Mouse (Mus musculus) stomach, embryonic 15.5 days (tissue): ENCODE results near the gene Adgrf1. TPM values are rescaled to one million over a fixed set of nuclear protein-coding genes. Genes with fewer than 3 reads are reported as not detected.

Experiments
- ATAC-seq: fragments of 200-750 bp; cut with Nextera tagmentation; 2 replicates; pipeline ENCODE4 v1.8.0; 2017; ENCODE audit warnings: low read depth, moderate number of reproducible peaks, moderate TSS enrichment; ENCODE audit not compliant: insufficient read depth, low FRiP score
- H3K27ac ChIP-seq: fragments of 300-500 bp; sonication (generic); 2 replicates; pipeline ENCODE4 v1.5.1; 2015; ENCODE audit warnings: mild to moderate bottlenecking, inconsistent platforms
- H3K27me3 ChIP-seq: fragments of 300-500 bp; sonication (generic); replicated peaks from 2 replicates; pipeline ENCODE4 v1.6.1; 2015; ENCODE audit warnings: inconsistent platforms
- H3K36me3 ChIP-seq: fragments of 300-500 bp; sonication (generic); 2 replicates; pipeline ENCODE4 v1.6.1; 2015; ENCODE audit warnings: inconsistent platforms
- H3K4me1 ChIP-seq: fragments of 300-500 bp; sonication (generic); 2 replicates; pipeline ENCODE4 v1.6.1; 2015; ENCODE audit warnings: inconsistent platforms
- H3K4me2 ChIP-seq: fragments of 300-500 bp; sonication (generic); 2 replicates; pipeline ENCODE4 v1.6.1; 2015; ENCODE audit warnings: mild to moderate bottlenecking, inconsistent platforms
- H3K4me3 ChIP-seq: fragments of 300-500 bp; sonication (generic); replicated peaks from 2 replicates; pipeline ENCODE4 v1.5.1; 2015; ENCODE audit warnings: inconsistent platforms
- H3K9ac ChIP-seq: fragments of 300-500 bp; sonication (generic); 2 replicates; pipeline ENCODE4 v1.6.1; 2015; ENCODE audit warnings: inconsistent platforms
- H3K9me3 ChIP-seq: fragments of 300-500 bp; sonication (generic); 2 replicates; pipeline ENCODE4 v1.6.1; 2016; ENCODE audit warnings: inconsistent platforms
- WGBS: fragments of 180-500 bp; shearing (Covaris S2); methylation state at CpG from one replicate; pipeline ENCODE4 v1.1.7; 2015; 5-methylcytosine and 5-hydroxymethylcytosine counted together
- polyA plus RNA-seq: library from polyadenylated mRNA; unstranded; fragments of >200 nt; fragmentation: Nextera tagmentation; extraction: Ambion mirVana; gene quantifications from 2 replicates; pipeline ENCODE4 v1.2.1, GENCODE M21; 2015

Adgrf1 gene
- polyA plus RNA-seq, 1 experiment from 2014 or later, result 0.05 TPM

DNA sequence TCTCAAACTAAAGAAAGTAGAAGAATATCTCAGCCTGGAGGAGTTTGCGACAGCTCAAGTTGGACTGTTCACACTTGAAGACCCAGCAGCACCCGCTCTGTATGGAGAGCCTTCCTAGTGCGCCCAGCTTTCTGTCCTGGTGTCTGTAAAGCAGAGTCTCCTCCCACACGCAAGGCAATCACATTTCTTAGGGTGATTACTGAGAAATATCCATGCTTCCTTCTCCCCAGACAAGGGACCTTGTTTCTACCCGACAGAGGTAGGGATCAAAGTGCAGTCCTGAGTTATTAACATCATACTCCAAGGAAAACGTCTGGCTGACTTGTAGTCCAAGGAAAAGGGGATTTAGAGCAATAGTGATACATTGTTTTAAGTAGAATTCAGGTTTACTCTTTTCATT lies 6.1 kb downstream of the Adgrf1 start:
- WGBS, result 71% methylated on average over 6 of the region's 6 CpGs
- no peaks in the 10 kb centered on the region for H3K9me3 ChIP-seq
- no peaks in the 10 kb centered on the region for H3K36me3 ChIP-seq
- H3K4me2 ChIP-seq, result no peak overlapping the region
- H3K27me3 ChIP-seq, result no peaks in the 10 kb centered on the region
- ATAC-seq, result no peak
- no peak overlapping the region for H3K27ac ChIP-seq
- no peaks in the 10 kb centered on the region for H3K4me1 ChIP-seq
- no peak overlapping the region for H3K9ac ChIP-seq
- no peak overlapping the region for H3K4me3 ChIP-seq

DNA sequence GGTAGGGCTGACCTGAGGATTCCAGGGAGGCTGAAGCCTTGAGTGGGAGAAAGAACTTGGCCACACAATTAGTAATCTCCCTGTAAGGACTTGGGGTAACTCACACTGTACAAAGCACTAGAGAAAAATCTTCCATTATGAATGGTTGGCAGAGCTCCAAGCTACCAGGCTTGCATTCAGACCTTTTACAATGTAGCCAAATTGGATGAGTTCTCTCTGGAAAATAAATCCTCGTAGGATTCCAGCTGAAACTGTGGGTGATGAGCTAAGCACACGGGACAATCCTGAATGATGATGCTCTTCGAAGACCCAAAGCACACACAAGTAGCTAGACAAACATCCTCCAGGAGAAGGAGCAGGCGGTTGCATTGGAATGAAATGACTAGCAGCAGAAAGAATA lies 7.1 kb downstream of the Adgrf1 start:
- Histone ChIP-seq H3K27me3 (no peaks in the 10 kb centered on the region), H3K4me3 (no peak overlapping the region), H3K9me3 (no peaks in the 10 kb centered on the region), H3K9ac (no peak overlapping the region), H3K4me1 (no peaks in the 10 kb centered on the region), H3K27ac (no peak overlapping the region), H3K4me2 (no peak overlapping the region), H3K36me3 (no peaks in the 10 kb centered on the region)
- WGBS, result 42% methylated on average over 4 of the region's 4 CpGs
- no peak for ATAC-seq

DNA sequence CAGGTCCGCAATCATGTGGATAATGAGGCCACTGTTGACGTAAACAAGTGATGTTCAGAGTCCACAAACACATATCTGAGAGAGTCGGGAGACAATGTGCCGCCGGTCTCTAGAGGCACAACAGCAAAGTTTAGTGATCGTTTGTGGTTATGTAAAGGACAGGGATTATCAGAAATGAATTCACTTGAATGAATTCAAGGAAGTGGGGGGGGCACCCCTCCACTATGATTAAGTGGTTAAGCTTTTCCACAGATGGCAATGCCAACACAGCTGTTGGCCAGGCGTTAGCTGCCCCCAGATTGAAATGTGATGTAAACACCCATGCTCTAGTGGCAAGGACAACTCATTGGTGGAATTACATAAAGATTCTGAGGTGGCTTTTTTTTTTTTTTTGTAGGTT lies 9.5 kb downstream of the Adgrf1 start:
- no peaks in the 10 kb centered on the region for H3K4me1 ChIP-seq
- ATAC-seq, result no peak
- H3K36me3 ChIP-seq, result no peaks in the 10 kb centered on the region
- WGBS, result 69% methylated on average over 7 of the region's 7 CpGs
- H3K9ac ChIP-seq, result no peak overlapping the region
- no peak overlapping the region for H3K27ac ChIP-seq
- no peak overlapping the region for H3K4me3 ChIP-seq
- H3K27me3 ChIP-seq, result no peaks in the 10 kb centered on the region
- no peak overlapping the region for H3K4me2 ChIP-seq
- no peaks in the 10 kb centered on the region for H3K9me3 ChIP-seq

GRCm38 (mm10) chr17:43282353-43282752 lies 12.2 kb downstream of the Adgrf1 start:
- 88% methylated on average over 4 of the region's 4 CpGs for WGBS

DNA sequence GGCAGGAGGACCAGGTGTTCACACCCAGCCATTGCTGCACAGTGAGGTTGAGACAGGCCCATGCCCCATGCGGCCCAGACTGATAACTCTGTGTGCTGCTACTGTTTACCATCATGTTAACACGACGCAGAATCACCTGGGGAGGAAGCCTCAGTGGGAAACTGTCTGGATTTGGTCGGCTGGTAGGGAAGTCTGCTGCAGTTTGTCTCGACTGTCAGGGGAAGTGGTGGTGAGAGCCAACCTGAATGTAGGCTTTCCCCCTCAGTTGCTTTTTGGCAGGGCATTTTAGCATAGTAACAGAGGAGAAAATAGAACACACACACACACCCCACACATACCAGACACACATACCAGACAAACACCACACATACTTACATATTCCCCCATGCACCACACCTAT lies 12.7 kb downstream of the Adgrf1 start:
- H3K27ac ChIP-seq, result no peak overlapping the region
- no peaks in the 10 kb centered on the region for H3K9me3 ChIP-seq
- no peak for ATAC-seq
- H3K9ac ChIP-seq, result no peak overlapping the region
- H3K36me3 ChIP-seq, result no peaks in the 10 kb centered on the region
- WGBS, result 58% methylated on average over 5 of the region's 5 CpGs
- no peaks in the 10 kb centered on the region for H3K4me1 ChIP-seq
- no peak overlapping the region for H3K4me3 ChIP-seq
- H3K4me2 ChIP-seq, result no peak overlapping the region
- H3K27me3 ChIP-seq, result no peaks in the 10 kb centered on the region

More at GRCm38 (mm10) chr17:43282353-43282752, 12.2 kb downstream of the Adgrf1 start:
- no peak overlapping the region for H3K27ac ChIP-seq
- H3K27me3 ChIP-seq, result no peaks in the 10 kb centered on the region
- no peaks in the 10 kb centered on the region for H3K9me3 ChIP-seq
- no peaks in the 10 kb centered on the region for H3K4me1 ChIP-seq
- no peak overlapping the region for H3K4me2 ChIP-seq
- ATAC-seq, result no peak
- no peak overlapping the region for H3K4me3 ChIP-seq
- no peaks in the 10 kb centered on the region for H3K36me3 ChIP-seq
- no peak overlapping the region for H3K9ac ChIP-seq

- no peaks in the 10 kb centered on the region for H3K9me3 ChIP-seq
- WGBS, result 85% methylated on average over 7 of the region's 7 CpGs
- no peaks in the 10 kb centered on the region for H3K4me1 ChIP-seq
- H3K27ac ChIP-seq, result no peak overlapping the region
- H3K9ac ChIP-seq, result no peak overlapping the region
- no peak overlapping the region for H3K4me2 ChIP-seq
- no peaks in the 10 kb centered on the region for H3K27me3 ChIP-seq
- H3K36me3 ChIP-seq, result no peaks in the 10 kb centered on the region
- H3K4me3 ChIP-seq, result no peak overlapping the region
- ATAC-seq, result no peak
These were observed 29.4 kb downstream of the Adgrf1 start for GRCm38 (mm10) chr17:43299515-43299914.

GRCm38 (mm10) chr17:43325986-43326671 lies 56.0 kb downstream of the Adgrf1 start:
- H3K4me1 ChIP-seq, result peaks cover 5% of the 10 kb centered on the region; the same call in 1 of the 2 replicates
- 51% methylated on average over 7 of the region's 7 CpGs for WGBS
- peak; percentile 25; the same call in 1 of the 2 replicates for ATAC-seq

GRCm38 (mm10) chr17:43326726-43327700 lies 56.9 kb downstream of the Adgrf1 start:
- Histone ChIP-seq H3K27me3 (no peaks in the 10 kb centered on the region), H3K27ac (peak overlapping the region; percentile 35; the same call in 1 of the 2 replicates), H3K4me1 (peaks cover 5% of the 10 kb centered on the region; the same call in 1 of the 2 replicates), H3K4me2 (peak overlapping the region; percentile 65), H3K36me3 (no peaks in the 10 kb centered on the region), H3K4me3 (peak overlapping the region; percentile 32), H3K9me3 (no peaks in the 10 kb centered on the region), H3K9ac (no peak overlapping the region)
- ATAC-seq, result peak; percentile 75
- WGBS, result 16% methylated on average over 29 of the region's 29 CpGs

More at GRCm38 (mm10) chr17:43325986-43326671, 56.0 kb downstream of the Adgrf1 start:
- Histone ChIP-seq H3K4me3 (no peak overlapping the region), H3K9me3 (no peaks in the 10 kb centered on the region), H3K36me3 (no peaks in the 10 kb centered on the region), H3K27me3 (no peaks in the 10 kb centered on the region), H3K4me2 (peak overlapping the region; percentile 65; the same call in 1 of the 2 replicates), H3K9ac (no peak overlapping the region), H3K27ac (no peak overlapping the region)

DNA sequence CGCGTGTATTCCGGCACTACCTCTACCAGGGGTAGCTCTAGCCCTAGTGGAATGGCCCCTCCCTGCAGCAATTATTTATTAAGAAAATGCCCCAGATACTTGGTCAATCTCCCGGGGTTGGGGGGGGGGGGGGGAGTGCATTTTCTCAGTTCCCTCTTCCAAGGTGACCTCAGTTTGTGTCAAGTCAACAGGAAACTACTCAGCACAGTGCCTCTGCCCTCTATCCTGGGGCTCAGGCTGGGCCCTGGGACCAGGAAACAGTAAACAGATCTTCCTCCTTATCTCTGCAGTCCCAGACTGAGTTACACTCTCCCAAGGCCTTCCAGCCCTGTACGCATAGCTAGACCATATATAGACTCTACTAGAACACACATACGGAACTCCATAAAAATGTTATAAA lies 57.7 kb downstream of the Adgrf1 start:
- H3K27me3 ChIP-seq, result no peaks in the 10 kb centered on the region
- H3K4me2 ChIP-seq, result no peak overlapping the region
- no peak overlapping the region for H3K4me3 ChIP-seq
- no peaks in the 10 kb centered on the region for H3K36me3 ChIP-seq
- no peaks in the 10 kb centered on the region for H3K9me3 ChIP-seq
- peaks cover 10% of the 10 kb centered on the region; the same call in 1 of the 2 replicates for H3K4me1 ChIP-seq
- H3K27ac ChIP-seq, result no peak overlapping the region
- ATAC-seq, result peak; percentile 74; the same call in 1 of the 2 replicates
- WGBS, result 71% methylated on average over 6 of the region's 6 CpGs
- no peak overlapping the region for H3K9ac ChIP-seq

DNA sequence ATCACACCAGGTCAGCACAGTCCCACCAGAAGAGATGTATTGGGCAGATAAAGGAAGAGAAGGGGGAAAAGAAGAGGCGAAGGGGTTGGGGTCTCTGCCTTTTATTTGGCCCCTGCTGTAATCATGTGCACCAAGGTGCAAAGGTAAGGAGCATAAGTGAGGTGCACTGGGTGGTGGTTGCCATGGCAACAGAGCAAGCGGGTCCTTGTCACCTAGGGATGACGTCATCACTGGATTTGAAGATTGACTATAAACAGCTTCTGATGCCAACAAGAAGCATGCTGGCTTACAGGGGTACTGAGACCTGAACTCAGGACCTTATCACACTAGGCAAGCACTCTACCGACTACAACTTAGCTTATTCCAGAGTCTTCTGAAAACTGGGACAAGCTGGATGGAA lies 59.1 kb downstream of the Adgrf1 start:
- H3K27me3 ChIP-seq, result no peaks in the 10 kb centered on the region
- H3K9me3 ChIP-seq, result no peaks in the 10 kb centered on the region
- ATAC-seq, result no peak
- H3K36me3 ChIP-seq, result no peaks in the 10 kb centered on the region
- H3K27ac ChIP-seq, result no peak overlapping the region
- WGBS, result 80% methylated on average over 4 of the region's 4 CpGs
- no peak overlapping the region for H3K4me3 ChIP-seq
- H3K4me1 ChIP-seq, result peaks cover 10% of the 10 kb centered on the region; the same call in 1 of the 2 replicates
- H3K9ac ChIP-seq, result no peak overlapping the region
- H3K4me2 ChIP-seq, result no peak overlapping the region

DNA sequence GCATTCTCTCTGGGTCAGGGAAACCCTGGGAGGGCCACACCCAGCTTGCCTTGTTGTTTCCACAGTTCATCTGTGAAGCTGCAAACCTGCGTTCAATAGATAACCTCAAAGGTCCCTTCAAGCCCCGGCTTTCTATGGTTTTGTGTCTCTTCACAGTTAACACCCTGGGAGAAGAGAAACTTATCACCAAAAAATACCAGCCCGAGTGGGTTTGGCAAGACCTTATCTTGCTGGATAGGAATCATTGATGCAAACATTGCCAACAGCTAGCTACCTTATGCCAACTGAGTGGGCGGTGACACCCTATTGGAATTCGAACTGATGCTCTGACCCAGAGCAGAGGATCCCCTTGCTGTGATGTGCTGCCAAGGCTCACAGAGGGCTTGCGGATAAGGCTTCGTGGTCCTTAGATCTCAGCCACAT lies 59.6 kb downstream of the Adgrf1 start:
- Histone ChIP-seq H3K4me3 (no peak overlapping the region), H3K4me2 (no peak overlapping the region), H3K9ac (no peak overlapping the region), H3K27ac (no peak overlapping the region), H3K27me3 (no peaks in the 10 kb centered on the region), H3K36me3 (no peaks in the 10 kb centered on the region), H3K9me3 (no peaks in the 10 kb centered on the region), H3K4me1 (peaks cover 10% of the 10 kb centered on the region; the same call in 1 of the 2 replicates)
- peak; percentile 21; the same call in 1 of the 2 replicates for ATAC-seq
- WGBS, result 67% methylated on average over 7 of the region's 7 CpGs

DNA sequence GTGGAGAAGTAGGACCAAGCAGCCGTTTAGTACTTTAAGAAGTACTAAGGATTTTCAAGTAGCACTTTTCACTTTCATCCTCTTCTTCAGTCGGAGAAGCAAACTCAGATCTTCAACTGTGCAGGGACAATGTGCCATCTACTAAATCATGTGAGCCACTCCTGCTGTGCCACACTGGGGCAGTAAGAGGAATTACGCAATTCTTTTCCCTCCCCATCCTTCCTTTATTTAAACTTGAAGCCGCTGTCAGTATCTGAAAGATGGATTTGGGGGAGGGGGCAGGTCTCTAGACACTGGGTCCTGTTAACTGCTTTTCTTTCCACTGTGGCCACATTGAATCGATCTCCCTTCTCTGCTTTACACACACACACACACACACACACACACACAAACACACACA lies 62.6 kb downstream of the Adgrf1 start:
- WGBS, result 32% methylated on average over 5 of the region's 5 CpGs
- ATAC-seq, result no peak
- H3K4me2 ChIP-seq, result no peak overlapping the region
- H3K27ac ChIP-seq, result no peak overlapping the region
- 0 out of 2 replicates have a peak, but pooled peaks cover 5% of the 10 kb centered on the region for H3K4me1 ChIP-seq
- H3K27me3 ChIP-seq, result no peaks in the 10 kb centered on the region
- H3K9ac ChIP-seq, result no peak overlapping the region
- H3K9me3 ChIP-seq, result no peaks in the 10 kb centered on the region
- no peak overlapping the region for H3K4me3 ChIP-seq
- no peaks in the 10 kb centered on the region for H3K36me3 ChIP-seq
